Mouse (Mus musculus) layer of hippocampus, postnatal 14 days (tissue): ENCODE results near the gene Irf2bp2. TPM values are rescaled to one million over a fixed set of nuclear protein-coding genes. Genes with fewer than 3 reads are reported as not detected.

ENCODE experiments used
- DNase-seq, 2 experiments: peaks; one replicate each; pipeline ENCODE4 v3.0.0; 2021 to 2022; ENCODE audit warnings: low spot score in 2 of 2, mixed read lengths in 1 of 2
- long read RNA-seq, 2 experiments: library from polyadenylated mRNA; stranded (forward); transcript quantifications; one replicate each; pipeline ENCODE4 v2.0.0; 2021
- total RNA-seq, 2 experiments: library from RNA; stranded (reverse); gene quantifications; 2 replicates each; pipeline ENCODE4 v1.2.3; 2021

Irf2bp2 gene
- 10 to 100 TPM; 57.1 to 61.7 TPM for total RNA-seq
- long read RNA-seq, experiment 1, full-length matches to known transcripts: 16 of 24 reads
- long read RNA-seq, experiment 1, partial matches to known transcripts: 0 of 24 reads
- long read RNA-seq, experiment 1, other reads (novel, unspliced or antisense): 8 of 24 reads
- long read RNA-seq, experiment 2, full-length matches to known transcripts: 22 of 30 reads
- long read RNA-seq, experiment 2, partial matches to known transcripts: 0 of 30 reads
- long read RNA-seq, experiment 2, other reads (novel, unspliced or antisense): 8 of 30 reads

DNA sequence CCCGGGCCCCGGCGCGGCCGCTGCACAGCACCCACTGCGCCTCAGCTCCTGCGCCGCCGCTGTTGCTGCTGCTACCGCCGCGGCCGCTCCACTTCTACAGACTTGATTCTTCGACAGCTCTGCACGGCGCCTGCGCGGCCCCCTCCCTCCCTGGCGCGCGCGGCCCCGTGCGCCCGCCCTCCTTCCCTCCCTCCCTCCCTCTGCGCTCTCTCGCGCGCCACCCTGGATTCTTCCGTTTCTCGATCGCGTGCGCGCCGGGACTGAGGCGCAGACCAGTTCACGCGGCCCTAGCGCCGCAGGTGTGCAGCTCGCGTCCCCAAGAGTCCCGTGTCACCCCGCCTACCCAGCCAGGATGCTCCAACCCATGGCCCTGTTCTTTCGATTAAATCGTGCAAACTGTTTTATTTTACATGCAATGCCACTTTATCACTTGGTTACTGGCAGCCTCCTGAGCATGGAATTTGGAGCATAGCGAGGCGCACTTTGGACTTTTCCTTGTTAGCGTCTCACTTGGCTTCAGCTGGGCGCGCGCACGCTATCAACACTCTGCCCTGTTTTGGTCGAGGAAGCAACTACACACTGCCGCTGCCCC lies at the start of gene Irf2bp2:
Gene Irf2bp2 (minus strand): TSS at position 98 of the 592 bp plus-strand sequence.
- peak; percentile 89 to 91 for DNase-seq

- DNase-seq: no peak
Measured at GRCm38 (mm10) chr8:126642665-126643064, 48.9 kb upstream of the Irf2bp2 start.

DNA sequence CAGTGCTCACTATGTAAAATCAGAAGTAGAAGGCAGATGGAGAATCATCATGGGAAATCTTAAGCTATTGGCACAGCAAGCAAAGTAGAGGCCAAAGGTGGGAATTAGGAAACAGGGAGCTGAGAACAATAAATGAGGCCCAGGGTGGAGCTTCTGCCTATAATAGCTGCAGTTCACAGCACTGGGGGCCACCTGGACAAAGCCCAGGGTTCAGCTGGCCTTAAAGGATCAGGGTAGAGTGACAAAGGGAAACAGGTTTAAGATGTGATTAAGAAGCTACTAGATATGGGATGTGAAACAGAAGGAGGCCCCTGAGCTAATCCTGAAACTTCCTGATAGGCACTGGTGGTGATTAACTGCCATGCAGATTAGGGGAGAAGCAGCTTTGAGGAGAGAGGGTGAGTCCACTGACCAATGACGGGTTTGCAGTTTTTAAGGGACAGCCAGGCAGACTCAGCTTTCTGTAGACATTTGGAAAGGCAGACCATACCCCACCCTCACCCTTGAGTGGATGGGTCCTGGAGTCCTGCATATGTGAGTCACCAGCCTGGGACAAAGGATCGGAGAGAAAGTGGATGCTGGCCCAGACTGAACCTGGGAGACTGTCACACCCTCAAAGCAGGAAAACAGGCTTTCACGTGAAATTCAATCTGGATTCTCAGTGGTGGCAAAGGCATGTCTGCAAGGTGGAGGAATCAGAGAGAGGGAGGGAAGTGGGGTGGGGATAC lies 47.9 kb upstream of the Irf2bp2 start:
- no peak for DNase-seq

DNA sequence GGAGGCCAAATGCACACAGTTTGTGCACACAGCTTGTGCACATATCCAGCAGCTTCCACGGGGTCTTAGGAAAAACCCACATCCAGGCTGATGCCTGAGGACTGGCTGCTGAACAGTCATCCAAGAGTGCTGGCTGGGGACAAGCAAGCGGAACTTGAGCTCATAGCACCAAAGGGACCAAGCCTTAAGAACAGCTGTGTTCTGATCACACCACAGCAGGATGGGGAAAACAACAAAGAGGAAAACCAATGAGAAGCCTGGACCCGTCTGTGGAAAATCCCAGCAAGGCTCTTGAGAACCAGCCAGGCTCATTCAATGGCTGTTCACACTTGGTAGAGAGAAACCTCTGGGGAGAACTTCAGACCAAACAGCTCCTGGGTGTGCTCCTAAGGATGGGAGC lies 45.4 kb upstream of the Irf2bp2 start:
- no peak for DNase-seq

DNA sequence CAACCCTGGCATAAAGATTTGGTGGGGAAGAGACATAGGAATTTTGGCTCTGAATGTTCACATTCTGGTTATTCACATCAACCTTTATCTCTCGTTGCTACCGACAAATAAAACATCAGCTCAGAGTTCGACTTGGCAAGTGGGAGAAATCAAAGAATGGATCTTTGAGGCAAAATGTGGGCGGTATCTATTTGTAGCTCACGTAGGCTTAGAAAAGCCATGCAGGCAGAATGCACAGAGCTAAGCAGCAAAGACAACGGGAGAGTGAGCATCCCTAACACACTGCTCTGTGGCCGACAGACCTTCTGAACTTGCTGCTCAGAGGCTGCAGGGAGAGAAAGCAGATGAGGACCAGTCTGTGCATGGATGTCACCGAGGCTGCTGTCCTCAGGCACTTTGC lies 44.2 kb upstream of the Irf2bp2 start:
- DNase-seq: peak; percentile 20 to 50

GRCm38 (mm10) chr8:126634541-126635048 lies 40.8 kb upstream of the Irf2bp2 start:
- DNase-seq: peak in 1 of 2 experiments; percentile 19

DNA sequence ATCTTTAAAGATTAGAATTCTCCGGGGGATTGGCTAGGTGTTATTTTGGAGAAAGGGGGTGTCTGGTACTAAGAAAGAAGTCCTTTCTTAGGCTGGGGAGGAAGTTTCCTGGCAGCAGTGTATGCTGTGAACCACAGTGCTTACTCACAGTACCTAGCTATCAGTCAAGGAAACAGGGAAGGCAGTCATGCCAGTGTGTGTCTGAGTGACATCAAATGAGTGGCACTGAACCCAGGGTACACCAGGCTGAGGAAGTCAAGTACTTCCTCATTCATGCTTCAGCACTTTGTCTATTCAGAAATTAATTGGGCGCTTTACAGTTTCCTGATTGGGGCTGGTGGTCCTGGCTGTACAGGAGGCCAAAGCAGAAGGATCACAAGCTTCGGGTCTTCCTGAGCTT lies 34.8 kb upstream of the Irf2bp2 start:
- DNase-seq: no peak

- no peak for DNase-seq
Measured at GRCm38 (mm10) chr8:126626415-126626814, 32.6 kb upstream of the Irf2bp2 start.

DNA sequence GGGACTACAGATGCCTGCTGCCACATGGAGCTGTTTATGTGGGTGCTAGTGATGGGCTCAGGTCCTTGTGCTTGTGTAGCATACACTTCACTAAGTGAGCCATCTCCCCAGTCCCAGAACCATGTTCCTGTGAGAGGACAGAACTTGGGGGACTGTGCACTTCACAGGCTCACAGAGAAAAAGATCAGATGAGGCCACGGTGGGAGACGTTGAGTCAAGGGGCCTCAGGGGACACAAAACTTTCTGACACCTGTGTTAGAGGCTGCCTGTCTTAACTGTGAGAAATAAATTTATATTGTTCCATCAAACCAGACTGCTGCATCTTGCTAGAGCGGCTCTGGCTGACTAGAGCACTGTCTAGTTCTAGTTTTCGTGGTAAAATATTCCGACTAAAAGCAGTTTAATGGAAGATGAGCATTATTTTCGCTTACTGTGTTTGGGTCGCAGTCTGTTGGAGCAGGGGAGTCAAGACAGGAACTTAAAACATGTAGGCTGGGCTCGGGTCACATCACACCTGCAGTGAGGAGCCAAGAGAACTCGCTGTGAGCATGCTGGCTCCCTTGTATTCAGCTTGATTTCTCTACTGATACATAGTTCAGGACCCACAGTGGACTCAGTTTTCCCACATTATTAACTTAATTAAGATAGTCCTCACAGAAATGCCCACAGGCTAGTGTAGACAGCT lies 28.5 kb upstream of the Irf2bp2 start:
- DNase-seq: no peak

DNA sequence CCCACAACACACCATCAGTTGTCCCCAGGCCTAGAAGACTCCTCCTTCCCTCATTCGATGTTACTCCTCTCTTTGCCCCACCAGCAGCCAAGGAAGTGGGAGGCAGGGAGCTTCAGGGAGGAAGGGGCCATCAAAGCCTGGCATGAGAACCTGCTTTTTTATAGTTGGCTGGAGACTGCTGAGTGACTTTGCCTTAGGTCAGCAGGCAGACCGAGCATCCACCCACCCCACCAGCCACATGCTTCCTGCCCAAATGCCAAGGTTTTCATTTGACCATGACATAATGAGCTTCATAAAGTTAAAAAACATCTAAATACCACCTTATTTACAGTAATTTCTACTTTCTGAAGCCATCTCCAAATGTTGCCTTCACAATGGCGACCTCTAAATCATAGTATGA lies 26.9 kb upstream of the Irf2bp2 start:
- no peak for DNase-seq

GRCm38 (mm10) chr8:126619487-126619886 lies 25.7 kb upstream of the Irf2bp2 start:
- DNase-seq: no peak

DNA sequence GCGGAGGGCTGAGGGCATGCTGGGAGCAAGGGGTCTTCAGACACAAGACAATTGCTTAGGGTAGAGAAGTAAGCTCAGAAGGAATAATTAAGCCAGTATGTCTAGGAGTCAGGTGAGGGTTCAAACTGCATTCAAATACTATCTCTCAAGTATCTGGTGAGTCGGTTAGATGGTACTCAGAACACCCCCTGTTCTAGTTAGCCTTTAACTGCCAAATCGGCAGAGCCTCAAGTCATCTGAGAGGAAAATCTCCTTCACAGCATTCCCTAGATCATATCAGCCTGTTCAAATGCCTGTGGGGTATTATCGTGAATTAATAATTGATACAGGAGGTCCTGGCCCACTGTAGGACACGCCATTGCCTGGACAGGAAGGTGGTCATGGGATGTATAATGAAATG lies 23.9 kb upstream of the Irf2bp2 start:
- no peak for DNase-seq

DNA sequence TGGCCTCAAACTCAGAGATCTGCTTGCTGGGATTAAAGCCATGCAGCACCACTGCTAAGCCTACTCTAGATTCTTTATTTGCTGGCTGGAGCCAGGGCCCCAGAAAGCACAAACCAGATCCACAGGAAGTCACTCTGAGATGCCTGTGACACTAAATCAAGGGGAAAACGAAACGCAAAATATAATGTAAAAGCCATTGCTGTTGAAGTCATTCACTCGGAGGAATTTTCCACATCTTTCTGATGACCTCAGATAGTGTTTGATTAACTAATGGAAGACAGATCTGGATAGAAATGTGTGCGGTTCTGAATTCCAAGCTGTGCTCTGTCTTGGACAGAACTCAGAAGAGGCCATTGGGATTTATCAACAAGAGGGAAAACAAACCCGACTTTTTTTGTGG lies 22.9 kb upstream of the Irf2bp2 start:
- no peak for DNase-seq

GRCm38 (mm10) chr8:126615765-126616164 lies 22.0 kb upstream of the Irf2bp2 start:
- no peak for DNase-seq

DNA sequence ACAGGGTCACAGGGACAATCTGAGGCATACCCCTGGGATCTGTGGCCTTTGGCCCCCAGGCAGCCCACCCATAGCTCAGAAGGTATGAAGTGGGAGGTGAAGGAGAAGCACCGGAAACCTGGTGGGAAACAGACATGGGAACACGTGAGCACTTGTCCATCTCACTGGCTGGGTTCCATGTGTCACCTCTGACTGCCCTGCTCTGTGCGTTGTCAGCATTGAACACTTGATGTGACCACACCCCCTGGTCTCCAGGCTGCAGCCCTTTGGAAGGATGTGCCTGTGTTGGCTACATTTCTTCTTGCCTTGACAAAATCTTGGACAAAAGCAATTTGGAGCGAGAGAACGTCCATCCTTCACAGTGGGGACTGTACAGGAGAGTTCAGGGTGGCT lies 20.9 kb upstream of the Irf2bp2 start:
- DNase-seq: no peak

DNA sequence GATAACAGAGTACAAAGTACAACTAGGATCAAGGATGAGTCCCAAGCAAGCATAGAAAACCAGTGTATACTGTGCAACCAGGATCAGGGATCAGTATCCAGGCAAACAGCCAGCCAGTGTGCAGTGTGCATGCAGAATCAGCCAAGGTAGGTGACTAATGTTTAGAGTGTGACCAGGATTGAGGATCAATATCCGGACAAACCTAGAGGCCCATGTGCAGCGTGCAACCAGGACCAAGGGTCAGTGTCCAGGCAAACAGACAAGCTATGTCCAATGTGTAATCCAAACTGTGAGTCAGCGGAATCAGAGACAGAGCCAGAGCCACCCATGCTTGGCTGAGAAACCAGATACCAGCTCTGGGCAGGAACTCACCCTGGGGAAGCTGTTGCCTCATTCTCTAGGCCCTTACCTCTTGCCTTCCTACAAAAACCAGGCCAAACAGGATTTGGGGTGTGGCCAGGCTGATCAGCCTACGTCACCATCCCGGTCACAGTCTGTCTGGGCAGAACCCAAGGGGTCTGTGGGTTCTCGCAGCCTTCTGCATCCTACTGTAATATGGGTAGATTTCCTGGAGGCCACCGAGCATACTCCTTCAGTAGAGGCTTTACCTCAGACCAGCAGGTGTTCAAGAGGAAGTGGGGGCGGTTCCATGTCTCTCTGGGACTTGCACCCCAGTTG lies 20.4 kb upstream of the Irf2bp2 start:
- no peak for DNase-seq

GRCm38 (mm10) chr8:126613143-126613542 lies 19.4 kb upstream of the Irf2bp2 start:
- DNase-seq: no peak

GRCm38 (mm10) chr8:126612739-126613138 lies 19.0 kb upstream of the Irf2bp2 start:
- no peak for DNase-seq

GRCm38 (mm10) chr8:126610713-126611112 lies 16.9 kb upstream of the Irf2bp2 start:
- no peak for DNase-seq

DNA sequence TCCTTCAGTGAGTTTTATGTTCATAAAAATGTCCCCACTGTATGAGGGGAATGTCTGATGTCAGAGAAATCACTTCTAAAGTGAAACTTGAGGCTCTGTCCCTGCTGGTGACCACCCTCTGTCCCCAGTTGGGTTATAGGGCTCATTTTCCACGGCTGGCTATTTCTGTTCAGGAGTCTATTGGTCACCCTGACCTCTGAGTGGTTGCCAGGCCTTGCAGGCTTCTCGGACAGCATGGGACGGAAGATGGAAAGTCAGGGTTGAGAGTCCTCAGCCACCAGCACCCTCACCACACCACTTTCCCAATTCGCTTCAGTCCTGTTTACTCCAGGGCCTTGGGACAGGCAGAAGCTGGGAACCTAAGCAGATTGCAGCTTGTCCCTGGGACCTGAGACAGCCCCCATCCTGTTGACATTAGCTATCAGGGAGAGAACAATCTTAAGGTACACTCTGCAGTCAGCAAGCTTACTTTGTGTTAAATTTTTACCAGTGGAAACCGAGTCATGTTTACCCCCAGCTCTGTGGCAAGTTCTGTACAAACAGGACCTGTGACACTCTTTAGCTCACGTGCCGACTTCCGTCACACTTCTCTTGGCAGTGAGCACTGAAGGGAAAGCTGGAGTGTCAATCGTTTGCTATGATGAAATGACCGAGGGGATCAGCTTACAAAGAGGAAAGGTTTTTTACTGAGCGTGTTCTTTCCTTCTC lies 15.9 kb upstream of the Irf2bp2 start:
- no peak for DNase-seq
